Mouse (Mus musculus) heart, adult 8-10 months (tissue): ENCODE measurements around the gene Gm45837. TPM values are rescaled to one million over a fixed set of nuclear protein-coding genes. Genes with fewer than 3 reads are reported as not detected.

ENCODE experiments used
- DNase-seq: peaks from one replicate; pipeline ENCODE4 v3.0.0; 2022; ENCODE audit warnings: low spot score
- total RNA-seq, 4 experiments: library from RNA; stranded (reverse); gene quantifications; 2 replicates each; pipeline ENCODE4 v1.2.4; 2022

Gm45837 gene
- 1 to 10 TPM in 2 of 4 experiments, not detected in 2; 3.7 to 4.3 TPM for total RNA-seq

DNA sequence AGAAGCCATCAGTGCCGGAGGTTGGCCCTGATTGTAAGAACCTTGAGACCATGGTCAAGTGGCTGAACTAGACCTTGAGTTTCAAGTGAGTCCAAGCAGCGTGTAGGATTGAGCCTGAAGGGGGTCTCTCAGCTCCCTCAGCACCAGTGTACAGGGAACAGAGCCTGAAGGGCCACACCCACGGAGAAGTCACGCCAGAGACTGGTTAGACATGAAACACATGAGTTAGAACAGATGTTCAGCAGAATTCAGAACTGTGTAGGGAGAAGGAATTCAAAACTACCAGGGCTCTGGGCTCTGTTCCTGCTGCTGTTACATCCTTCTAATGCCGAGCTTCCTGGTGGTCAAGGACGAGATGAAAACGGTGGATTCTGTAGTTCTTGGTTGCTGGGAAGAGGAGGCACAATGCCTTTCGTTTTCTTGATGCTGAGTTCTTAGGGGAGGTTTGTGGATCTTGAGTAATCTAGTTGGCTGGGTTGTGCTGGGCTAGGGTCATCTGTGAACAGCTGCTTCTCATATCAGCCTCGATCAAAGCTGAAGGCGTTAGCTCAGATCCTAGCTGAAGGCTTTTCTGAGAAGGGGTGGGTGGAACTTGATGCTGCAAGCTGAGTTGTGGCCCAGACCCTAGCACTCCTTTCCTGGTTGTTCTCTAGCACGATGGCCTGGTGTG is at the start of gene Gm45837:
Gene Gm45837 (plus strand): TSS at position 620 of the 670 bp plus-strand sequence.
- DNase-seq: no peak

DNA sequence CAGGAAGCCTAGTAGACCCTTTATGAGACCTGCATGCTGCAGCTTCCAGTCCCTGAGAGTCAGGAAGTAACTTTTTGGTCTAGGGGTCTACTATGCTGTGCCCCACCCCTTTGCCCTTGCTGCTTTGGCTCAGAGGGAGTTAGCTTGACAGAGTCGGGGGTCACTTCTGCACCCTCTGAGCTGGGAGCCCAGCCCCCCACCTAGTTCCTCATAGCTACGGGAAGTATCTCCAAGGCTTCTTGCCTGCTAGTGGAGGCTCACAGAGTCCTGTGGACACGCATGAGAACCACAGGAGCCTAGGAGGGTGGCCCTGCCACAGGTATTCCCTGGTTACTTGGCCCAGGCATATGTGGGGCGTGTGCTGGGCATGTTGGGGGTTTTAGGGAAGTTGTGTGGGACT is 49.7 kb upstream of the Gm45837 start:
- DNase-seq: no peak

DNA sequence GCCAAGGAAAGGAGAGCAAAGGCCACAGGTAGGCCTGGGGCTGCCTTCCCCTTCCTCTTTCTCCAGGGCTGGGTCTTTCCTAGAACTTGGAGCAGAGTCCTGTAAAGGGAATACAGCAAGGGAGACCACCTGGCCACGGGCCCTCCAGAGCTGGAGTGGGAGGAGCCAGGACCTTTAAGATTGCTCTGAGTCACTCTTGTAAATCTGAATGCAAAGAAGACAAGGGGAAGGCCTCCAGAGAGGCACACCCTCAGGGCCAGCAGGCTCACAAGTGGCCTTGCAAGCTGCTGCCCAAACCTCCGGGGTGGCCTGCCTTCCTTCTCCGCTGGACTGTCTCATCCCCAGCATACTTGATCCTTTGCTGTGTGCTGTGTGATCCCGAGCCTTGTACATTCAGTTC is 48.9 kb upstream of the Gm45837 start:
- DNase-seq: no peak

DNA sequence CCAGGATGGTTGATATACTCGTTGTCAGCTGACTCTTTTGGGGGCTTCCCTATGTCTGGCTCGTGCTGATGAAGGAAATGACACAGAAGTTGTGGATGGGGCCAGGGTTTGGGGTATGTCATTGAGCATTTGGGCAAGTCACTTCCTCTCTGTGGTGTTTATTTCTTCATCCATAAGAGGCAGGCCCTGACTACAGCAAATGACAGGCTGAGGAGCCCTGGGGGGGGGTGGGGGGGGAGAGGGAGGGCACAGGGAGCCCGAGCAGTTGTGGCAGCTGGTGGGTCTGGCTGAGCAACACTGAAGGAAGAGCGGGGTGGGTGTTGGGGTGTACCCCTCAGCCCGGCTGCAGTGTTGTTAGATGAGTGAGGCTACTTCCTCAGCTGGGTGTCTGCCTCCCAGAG is 47.9 kb upstream of the Gm45837 start:
- DNase-seq: no peak

DNA sequence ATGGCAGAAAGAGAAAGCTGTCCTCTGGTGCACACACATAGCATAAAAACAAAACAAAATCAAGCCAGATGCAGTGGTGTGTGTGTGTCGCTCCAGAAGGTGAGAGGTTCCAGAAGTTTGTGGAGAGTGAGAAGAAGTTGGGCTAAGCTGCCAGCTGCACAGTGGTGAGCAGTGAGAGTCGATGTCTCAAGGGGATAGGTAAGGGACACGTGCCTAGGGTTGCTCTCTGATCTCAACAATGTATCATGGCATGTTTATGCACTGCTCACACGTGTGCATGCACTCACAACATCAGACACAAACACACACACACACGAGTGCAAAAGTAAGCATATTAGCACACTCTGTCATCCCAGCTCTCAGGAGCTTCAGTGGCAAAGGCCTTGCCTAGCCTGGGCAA is 46.8 kb upstream of the Gm45837 start:
- DNase-seq: no peak

DNA sequence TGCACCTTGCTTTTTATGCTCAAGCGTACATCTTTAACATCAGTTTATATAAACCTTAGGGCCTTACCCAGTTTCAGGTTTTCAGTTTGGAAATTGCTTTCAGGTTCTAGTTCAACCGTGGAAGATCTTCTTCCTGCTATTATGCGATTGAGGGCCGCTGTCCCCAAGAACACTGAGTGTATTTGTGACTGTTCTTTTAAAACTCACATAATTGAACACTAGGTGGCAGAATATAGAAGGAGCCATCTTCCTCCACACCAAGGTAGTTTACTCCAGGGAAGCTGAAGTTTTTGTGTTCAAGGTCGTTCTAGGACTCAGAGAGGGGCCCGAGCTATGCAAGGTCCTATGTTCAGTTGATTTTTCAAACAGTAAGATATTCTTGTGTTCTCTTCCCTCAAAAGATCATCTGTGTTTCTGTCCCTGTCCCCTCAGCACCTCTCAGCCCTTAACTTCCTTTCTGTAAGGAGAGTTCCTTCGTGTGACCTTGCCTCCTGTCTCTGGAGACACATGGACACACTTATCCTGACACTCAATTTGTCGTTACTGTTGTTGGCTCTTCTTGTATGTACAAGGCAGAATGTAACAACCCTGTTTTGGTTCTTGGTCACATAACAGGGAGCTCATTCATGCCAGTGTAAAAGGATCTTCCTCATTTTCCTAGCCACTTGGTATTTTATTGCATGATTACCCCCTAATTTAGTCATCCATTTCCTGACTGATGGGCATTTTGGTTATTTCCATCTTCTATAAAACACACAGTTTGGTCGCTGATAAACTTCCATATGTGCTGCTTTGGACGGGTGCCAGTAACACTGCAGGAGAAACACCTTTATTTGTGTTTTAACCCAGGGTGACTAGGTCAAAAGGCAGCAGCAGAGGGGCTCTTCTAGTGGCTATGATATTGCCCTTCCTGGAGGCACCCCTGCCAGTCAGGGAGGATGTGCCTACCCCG is 42.5 kb upstream of the Gm45837 start:
- DNase-seq: no peak

DNA sequence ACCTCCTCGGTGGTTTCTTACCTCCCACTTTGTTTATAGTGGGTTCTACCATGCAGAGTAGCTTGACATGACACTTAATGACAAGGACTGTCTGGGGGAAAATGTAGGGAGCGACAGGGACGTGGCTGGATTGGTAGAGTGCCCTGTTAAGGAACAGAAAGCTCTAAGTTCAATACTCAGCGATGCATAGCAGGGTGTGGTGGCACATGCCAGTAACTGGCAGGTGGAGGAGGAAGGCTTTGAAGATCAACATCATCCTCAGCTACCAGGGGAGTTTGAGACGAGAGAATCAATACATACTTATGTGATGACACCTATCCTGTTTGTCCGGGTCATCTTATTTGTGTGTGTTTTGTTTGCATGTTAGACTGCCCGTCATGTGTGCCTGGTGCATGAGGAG is 41.0 kb upstream of the Gm45837 start:
- DNase-seq: no peak

DNA sequence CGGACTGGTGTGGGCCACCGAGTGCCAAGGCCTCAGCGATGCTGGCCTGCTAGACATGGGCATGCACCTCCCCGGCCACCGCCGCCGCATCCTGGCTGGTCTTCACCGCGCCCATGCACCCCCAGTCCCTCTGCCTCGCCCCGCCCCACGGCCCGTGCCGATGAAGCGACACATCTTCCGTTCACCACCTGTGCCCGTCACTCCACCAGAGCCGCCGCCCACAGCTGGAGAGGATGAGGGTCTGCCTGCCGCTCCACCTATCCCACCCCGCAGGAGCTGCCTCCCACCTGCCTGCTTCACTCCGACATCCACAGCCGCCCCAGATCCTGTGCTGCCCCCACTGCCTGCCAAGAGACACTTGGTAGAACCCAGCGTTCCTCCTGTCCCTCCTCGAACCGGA is 37.6 kb upstream of the Gm45837 start:
- DNase-seq: no peak

DNA sequence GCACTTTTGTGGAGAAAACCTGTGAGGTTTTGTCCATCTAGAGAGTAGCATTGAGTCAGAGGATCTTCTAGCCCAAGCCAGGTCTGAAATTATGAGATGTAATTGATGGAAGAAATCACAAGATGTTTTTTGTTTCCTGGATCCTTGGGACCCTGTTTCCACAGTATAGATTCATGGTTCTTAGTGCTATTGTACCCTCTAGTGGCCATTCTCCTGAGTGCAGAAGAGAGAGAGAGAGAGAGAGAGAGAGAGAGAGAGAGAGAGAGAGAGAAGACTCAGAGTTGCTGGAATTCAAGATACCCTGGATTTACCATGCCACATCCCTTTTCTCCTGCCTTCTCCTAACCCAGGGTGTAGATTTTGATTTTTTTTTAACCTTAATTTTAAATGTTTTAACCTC is 36.5 kb upstream of the Gm45837 start:
- DNase-seq: no peak

DNA sequence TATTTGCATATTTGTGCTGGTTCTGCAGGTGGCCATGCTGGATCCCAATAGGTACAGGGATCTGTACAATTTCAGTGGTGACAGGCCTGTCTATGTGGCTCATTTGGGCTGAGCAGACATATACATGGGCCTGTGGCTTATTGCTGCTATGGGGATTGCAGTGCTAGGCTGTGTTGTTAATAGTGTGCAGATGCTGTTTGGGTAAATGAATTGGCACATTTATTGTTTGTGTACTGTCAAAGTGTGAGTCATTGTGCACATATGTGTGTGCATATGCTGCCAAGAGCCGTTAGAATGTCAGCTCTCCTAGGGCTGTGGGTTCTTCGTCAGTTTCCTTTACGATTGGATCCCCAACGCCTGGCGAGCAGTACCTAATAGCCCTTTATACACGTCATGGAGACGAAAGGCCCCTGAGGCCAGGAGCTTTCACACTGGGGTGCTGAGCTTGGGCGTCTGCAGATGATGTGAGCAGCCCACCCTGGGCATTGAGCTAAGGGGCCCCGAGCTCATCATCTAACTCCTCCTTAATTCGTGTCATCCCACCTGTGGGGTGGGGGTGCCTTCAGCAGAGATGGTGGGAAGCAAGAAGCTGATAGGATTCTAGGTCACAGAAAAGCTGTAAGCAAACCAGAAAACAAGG is 33.9 kb upstream of the Gm45837 start:
- DNase-seq: no peak

DNA sequence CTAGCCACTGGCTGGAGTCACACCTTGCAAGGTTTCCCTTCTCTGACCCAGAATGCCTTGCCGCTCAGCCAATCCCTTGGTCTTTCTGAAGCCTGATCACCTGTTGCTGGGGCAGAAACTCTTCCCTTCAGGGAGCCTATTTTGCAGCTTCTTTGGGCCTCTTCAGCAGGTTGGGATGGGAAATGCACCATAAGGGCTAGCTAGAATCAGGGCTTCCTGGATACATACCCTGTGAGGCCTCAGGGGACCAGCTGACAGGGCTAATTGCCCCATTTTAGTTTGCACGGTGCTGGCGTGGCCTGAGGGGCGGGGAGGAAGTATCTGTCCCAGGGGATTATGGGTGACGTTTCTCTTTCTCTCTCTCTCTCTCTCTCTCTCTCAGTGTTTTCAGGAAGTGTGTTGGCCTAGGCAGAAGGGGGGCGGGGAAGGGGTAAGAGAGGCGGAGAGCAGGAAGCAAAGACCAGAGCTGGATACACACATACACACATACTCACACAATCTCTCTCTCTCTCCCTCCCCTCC is 32.9 kb upstream of the Gm45837 start:
- peak; percentile 82 for DNase-seq

DNA sequence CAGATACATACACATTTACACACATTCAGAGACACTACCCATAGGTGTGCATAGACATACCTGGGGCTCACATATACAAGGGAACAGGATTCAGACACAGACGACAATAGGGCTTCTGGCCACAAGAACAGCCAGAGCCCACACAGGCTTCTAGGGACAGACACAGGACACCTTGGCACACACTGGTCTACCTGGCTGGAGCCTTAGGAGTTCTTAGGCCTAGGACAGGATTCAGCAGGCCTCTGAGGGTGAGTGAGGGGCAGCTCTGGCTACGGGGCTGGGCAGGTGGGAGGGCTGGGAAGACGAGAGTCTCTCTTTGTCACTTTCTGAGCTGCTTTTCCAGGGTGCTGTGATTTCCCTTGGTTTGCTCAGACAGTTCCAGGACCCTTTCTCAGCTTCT is 32.4 kb upstream of the Gm45837 start:
- DNase-seq: no peak

DNA sequence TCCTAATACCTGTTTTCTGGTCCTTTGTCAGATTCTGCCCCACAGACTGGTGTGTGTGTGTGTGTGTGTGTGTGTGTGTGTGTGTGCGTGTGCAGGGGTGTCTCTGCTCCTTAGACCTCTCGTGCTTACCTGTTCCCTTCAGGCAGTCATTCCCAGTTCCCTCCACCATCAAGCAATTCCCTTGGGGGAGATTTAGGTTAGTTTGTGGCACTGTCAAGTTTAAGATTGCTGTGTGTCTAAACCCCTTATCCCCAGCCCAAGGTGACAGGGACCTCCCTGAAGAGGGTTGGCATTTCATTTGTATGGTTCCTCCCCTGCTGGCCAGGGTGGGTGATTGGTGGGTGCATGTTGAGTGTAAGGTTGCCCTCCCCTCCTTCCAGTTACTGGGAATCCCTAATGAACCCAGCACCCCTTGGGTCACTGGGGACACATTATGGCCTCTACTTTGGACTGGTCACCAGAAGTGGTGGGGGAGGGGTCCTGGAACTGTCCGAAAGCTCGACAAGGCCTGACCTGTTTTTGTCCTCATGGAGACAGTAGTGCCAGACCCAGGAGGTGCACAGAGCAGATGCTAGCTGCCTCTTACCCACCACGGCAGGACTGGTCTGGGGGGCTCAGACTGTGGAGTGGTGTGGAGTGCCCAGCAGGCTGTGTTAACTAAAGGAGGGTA is 31.8 kb upstream of the Gm45837 start:
- no peak for DNase-seq

DNA sequence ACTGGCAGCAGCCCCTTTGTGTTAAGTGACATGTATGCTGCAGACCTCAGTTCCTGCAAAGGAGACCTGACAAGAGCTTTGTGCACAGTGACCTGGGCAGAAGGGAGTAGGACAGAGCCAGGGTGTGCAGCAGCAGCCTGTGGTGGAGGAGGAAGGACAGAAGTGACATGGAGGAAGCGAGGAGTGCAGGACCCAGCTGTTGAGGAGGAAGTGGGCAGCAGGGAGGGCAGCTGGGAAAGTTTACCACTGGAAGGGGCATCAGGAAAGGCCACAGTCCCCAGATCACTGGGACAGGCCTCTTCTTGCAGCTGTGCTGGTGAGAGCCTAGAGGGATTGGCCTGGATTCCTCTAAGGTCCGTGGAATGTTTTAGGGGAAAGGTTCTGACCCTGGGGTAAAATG is 31.0 kb upstream of the Gm45837 start:
- no peak for DNase-seq

DNA sequence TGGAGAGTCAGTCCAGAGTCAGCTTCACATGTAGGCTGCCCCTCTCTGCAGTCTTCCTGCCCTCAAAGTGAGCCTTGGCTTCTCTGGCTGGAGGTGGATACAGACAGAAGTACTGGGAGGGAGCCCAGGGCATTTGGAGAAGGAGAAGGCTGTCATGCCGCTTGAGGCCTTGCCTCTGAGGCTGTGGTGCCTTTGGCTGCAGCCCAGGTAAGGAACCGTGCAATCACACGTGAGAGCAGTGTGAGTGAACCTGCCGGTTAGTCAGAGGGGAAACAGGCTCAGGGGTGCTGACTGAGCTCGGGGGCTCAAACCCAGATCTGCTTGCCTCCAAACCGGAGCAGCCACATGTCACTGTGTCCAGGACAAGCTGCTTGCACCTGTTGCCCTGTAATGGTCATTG is 29.2 kb upstream of the Gm45837 start:
- no peak for DNase-seq

DNA sequence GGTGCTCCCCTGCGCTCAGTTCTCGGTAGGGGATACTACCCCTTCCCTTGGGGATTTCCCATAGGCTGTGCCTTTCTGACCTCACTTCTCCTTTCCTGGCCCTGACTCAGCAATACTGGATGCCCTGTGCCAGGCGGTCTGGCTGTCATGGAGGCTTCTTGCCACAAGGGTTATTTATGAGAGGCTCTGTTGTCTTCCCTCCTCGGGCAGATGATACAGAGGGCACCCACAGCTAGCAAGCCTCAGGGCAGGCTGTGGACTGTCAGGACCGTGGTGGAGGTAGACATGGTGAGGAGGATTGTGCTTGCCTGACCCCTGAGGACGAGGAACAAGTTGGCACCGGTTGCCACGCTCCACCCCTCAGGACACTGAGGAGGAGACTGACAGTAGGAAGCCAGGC is 28.3 kb upstream of the Gm45837 start:
- peak; percentile 62 for DNase-seq

DNA sequence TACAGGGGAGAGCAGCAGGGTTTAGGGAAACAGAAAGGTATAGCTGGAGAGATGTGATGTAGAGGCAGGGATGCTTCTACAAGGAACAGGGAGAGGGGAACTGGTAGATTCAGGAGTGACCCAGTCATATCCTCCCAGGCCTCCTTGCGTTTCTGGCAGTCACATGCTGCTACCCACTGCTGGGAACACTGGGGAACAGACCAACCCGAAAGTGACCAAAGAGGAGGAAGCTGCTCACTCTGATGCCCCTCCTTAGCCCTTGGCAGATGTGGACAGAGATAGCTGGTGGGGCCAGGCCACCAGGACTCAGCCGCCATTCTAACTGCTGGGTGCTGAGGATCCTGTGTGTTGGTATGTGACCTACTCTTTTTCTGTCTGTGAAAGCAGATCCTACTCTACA is 26.9 kb upstream of the Gm45837 start:
- no peak for DNase-seq

DNA sequence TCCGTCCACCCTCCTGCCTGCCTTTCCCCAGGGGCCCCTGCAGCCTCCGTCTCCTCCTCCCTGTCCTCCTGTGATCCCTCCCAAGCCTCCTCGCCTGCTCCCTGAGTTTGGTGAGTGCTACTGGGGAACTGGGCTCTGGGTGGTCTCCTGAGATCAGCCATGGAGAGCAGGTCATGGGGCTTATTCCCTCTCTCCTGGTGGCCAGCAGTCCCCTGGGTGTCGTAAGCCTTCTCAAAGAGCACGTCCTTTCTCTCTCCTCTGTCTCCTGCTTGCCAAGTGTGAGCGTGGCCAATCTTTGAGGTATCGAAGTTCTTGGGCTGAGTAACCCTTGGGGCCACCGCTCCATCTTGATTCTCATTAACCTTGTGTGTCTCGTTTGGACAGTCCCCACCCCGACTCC is 25.8 kb upstream of the Gm45837 start:
- DNase-seq: no peak

DNA sequence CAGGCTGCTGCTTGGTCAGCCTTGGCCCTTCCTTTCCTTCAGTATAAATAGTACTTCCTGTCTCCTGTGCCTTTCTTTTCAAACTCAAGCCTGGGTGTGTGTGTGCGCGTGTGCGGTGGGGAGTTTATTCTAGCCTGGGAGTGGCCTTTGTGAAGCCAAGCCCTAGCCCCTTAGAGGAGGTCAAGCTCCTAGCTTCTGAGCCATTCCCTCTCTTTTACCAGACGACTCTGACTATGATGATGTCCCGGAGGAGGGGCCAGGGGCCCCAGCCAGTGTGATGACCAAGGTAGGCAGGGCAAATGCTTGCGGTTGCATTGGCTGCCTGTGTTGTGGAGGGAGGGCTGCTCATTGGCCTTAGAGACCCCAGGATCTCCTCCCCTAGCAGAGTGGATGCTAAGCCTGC is 25.4 kb upstream of the Gm45837 start:
- DNase-seq: no peak

DNA sequence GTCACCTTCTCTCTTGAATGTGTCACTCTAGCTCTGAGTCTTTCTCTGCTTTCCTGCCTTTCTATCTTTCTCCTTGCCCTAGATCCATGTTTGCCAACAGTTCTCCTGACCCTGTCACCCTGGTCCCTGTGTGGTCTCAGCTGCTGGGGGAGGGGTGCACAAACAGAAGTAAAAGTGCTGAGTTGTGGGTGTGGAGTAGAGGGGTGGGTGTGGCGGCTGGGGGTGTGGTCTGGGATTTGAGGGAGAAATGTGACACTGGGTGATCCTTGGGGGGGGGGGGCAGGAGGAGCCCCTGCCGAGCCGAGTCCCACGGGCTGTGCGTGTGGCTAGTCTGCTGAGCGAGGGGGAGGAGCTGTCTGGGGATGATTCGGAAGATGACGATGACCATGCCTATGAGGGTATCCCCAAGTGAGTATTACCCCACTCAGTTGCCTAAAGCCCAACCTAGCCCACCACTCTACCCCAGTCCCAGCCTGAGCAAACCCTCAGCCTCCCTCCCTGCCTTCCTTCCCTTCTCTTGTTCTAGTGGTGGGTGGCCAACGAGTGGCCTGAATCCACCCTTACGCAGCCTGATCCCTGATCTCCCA is 24.7 kb upstream of the Gm45837 start:
- no peak for DNase-seq

DNA sequence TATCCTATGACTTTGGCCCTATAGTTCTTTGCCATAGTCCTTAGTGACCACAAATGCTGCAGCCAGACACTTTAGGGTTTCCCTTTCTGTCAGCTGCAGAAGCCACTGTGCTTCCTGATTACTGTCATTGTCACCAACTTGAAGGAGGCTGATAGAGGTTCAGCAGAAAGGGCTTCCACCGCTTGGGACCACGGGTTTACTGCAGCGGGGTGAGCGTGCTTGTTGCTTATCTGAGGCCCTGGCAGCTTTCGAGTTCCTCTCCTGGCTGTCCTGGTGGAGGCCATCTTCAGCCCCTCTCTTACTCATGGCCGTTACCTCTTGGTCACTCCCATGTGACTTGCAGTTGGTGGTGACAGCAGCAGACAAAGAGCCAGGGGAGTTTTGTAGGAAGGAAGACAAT is 21.4 kb upstream of the Gm45837 start:
- no peak for DNase-seq
